Mouse (Mus musculus) ES-E14 (cell line): ENCODE measurements around the gene Kcnh1. TPM values are rescaled to one million over a fixed set of nuclear protein-coding genes. Genes with fewer than 3 reads are reported as not detected.

ENCODE experiments used
- DNase-seq: peaks from one replicate; pipeline ENCODE4 v3.0.0-alpha.2; 2013; ENCODE audit warnings: low read depth, low spot score
- H3K27ac ChIP-seq: 2 replicates; pipeline ENCODE4 v1.5.1; 2012; ENCODE audit warnings: low read depth, mild to moderate bottlenecking, low read length, moderate library complexity, mixed read lengths; ENCODE audit not compliant: poor library complexity, insufficient read depth, severe bottlenecking
- H3K36me3 ChIP-seq: 2 replicates; pipeline ENCODE4 v1.6.1; 2012; ENCODE audit warnings: mild to moderate bottlenecking, low read length, moderate library complexity, mixed read lengths; ENCODE audit not compliant: control insufficient read depth, poor library complexity, insufficient read depth, severe bottlenecking
- H3K4me1 ChIP-seq, 2 experiments: fragments of 150-350 bp in 1 of 2; sonication (generic) in 1 of 2; 2 replicates each; pipeline ENCODE4 v1.6.1; 2012; ENCODE audit warnings: low read length in 2 of 2, mild to moderate bottlenecking in 1 of 2, mixed read lengths in 1 of 2; ENCODE audit not compliant: control insufficient read depth in 2 of 2, insufficient read depth in 2 of 2, poor library complexity in 1 of 2
- H3K4me3 ChIP-seq, 2 experiments: fragments of 150-350 bp in 1 of 2; sonication (generic) in 1 of 2; 2 replicates each; pipeline ENCODE4 v1.5.1; 2012; ENCODE audit warnings: low read length in 2 of 2, low read depth in 1 of 2, mild to moderate bottlenecking in 1 of 2, mixed read lengths in 1 of 2; ENCODE audit not compliant: insufficient read depth in 1 of 2, poor library complexity in 1 of 2, severe bottlenecking in 1 of 2
- H3K9ac ChIP-seq: 2 replicates; pipeline ENCODE4 v1.6.1; 2012; ENCODE audit warnings: low read depth, mild to moderate bottlenecking, low read length, mixed read lengths; ENCODE audit not compliant: poor library complexity, insufficient read depth, severe bottlenecking
- H3K9me3 ChIP-seq: fragments of 150-350 bp; sonication (generic); 2 replicates; pipeline ENCODE4 v1.6.1; 2012; ENCODE audit warnings: low read depth, mild to moderate bottlenecking, low read length; ENCODE audit not compliant: control insufficient read depth, insufficient read depth
- CHD2 ChIP-seq: IDR thresholded peaks from 2 replicates; pipeline ENCODE4 v1.6.1; 2014; ENCODE audit warnings: mild to moderate bottlenecking, low read depth, low read length, inconsistent platforms
- HCFC1 ChIP-seq: IDR thresholded peaks from 2 replicates; pipeline ENCODE4 v1.6.1; 2012; ENCODE audit warnings: low read length, inconsistent platforms, borderline replicate concordance; ENCODE audit not compliant: insufficient read depth
- MAFK ChIP-seq: IDR thresholded peaks from 2 replicates; pipeline ENCODE4 v1.6.1; 2014; ENCODE audit warnings: mild to moderate bottlenecking, low read depth, low read length, inconsistent platforms; ENCODE audit not compliant: insufficient read depth
- ZC3H11A ChIP-seq: IDR thresholded peaks from 2 replicates; pipeline ENCODE4 v1.6.1; 2012; ENCODE audit warnings: low read depth, mild to moderate bottlenecking, inconsistent platforms, low read length, borderline replicate concordance
- ZNF384 ChIP-seq: IDR thresholded peaks from 2 replicates; pipeline ENCODE4 v1.6.1; 2012; ENCODE audit warnings: low read depth, low read length, inconsistent platforms
- in situ Hi-C, 2 experiments: fragments of 600-800 bp; cut with MboI; formaldehyde crosslinking; loops; one replicate each; pipeline ENCODE4 v1.15.1; 2025; ENCODE audit warnings: low sequenced_read_pairs in 2 of 2, inconsistent platforms in 1 of 2; ENCODE audit not compliant: unreplicated experiment in 2 of 2
- total RNA-seq: library from RNA; depleted of rRNA; stranded (reverse); fragments of 300-350 nt; gene quantifications from 2 replicates; pipeline ENCODE4 v1.2.3, GENCODE M21; 2012

Gene Kcnh1
- total RNA-seq, 1 experiment = 0.71 TPM

GRCm38 (mm10) chr1:192378546-192379075 is 188.0 kb downstream of the Kcnh1 start:
- Histone ChIP-seq H3K27ac (no peak overlapping the region), H3K4me1 (no peaks in the 10 kb centered on the region; a peak in 1 of 4 replicates), H3K4me3 (no peak overlapping the region), H3K36me3 (no peaks in the 10 kb centered on the region), H3K9me3 (no peaks in the 10 kb centered on the region), H3K9ac (no peak overlapping the region)
- TF ChIP-seq ZNF384 (no peak), CHD2 (no peak), HCFC1 (no peak), ZC3H11A (no peak), MAFK (no peak)
- DNase-seq = no peak
- in situ Hi-C loops = no loop called here

- Histone ChIP-seq H3K36me3 (no peaks in the 10 kb centered on the region), H3K9me3 (no peaks in the 10 kb centered on the region), H3K9ac (no peak overlapping the region), H3K27ac (no peak overlapping the region), H3K4me1 (no peaks in the 10 kb centered on the region; a peak in 1 of 4 replicates), H3K4me3 (no peak overlapping the region)
- TF ChIP-seq ZC3H11A (no peak), CHD2 (no peak), MAFK (no peak), ZNF384 (no peak), HCFC1 (no peak)
- in situ Hi-C loops = no loop called here
- DNase-seq = no peak
These were observed 190.0 kb downstream of the Kcnh1 start for GRCm38 (mm10) chr1:192380596-192381041.

GRCm38 (mm10) chr1:192387624-192388023 is 197.1 kb downstream of the Kcnh1 start:
- no peaks in the 10 kb centered on the region for H3K36me3 ChIP-seq
- no peaks in the 10 kb centered on the region for H3K4me1 ChIP-seq
- no peaks in the 10 kb centered on the region for H3K9me3 ChIP-seq
- no peak overlapping the region for H3K27ac ChIP-seq
- H3K4me3 ChIP-seq = no peak overlapping the region
- DNase-seq = no peak
- TF ChIP-seq ZC3H11A (no peak), CHD2 (no peak)
- in situ Hi-C loops = no loop called here
- H3K9ac ChIP-seq = no peak overlapping the region

GRCm38 (mm10) chr1:192391041-192391440 is 200.5 kb downstream of the Kcnh1 start:
- DNase-seq = no peak
- H3K4me3 ChIP-seq = no peak overlapping the region
- in situ Hi-C loops = no loop called here
- H3K9me3 ChIP-seq = no peaks in the 10 kb centered on the region
- no peak overlapping the region for H3K27ac ChIP-seq
- H3K36me3 ChIP-seq = no peaks in the 10 kb centered on the region
- TF ChIP-seq CHD2 (no peak), ZC3H11A (no peak), ZNF384 (no peak), MAFK (no peak), HCFC1 (no peak)
- H3K9ac ChIP-seq = no peak overlapping the region
- no peaks in the 10 kb centered on the region for H3K4me1 ChIP-seq

GRCm38 (mm10) chr1:192392232-192392631 is 201.7 kb downstream of the Kcnh1 start:
- DNase-seq = no peak
- Histone ChIP-seq H3K4me1 (no peaks in the 10 kb centered on the region), H3K9me3 (no peaks in the 10 kb centered on the region), H3K36me3 (no peaks in the 10 kb centered on the region), H3K27ac (no peak overlapping the region), H3K9ac (no peak overlapping the region), H3K4me3 (no peak overlapping the region)
- in situ Hi-C loops = no loop called here
- TF ChIP-seq HCFC1 (no peak), MAFK (no peak), ZNF384 (no peak), ZC3H11A (no peak), CHD2 (no peak)
